Mouse (Mus musculus): Measurements from ENCODE around the gene Anks1.
"Not testable (repeated sequence)": the region's sequence is repeated elsewhere in the genome, so short reads cannot be mapped to it uniquely, and the experiment has no call there.

GRCm38 (mm10) chr17:27963120-27963519 is 54.0 kb downstream of the Anks1 start:
- not testable (repeated sequence) for TF ChIP-seq CTCF (IDR thresholded peaks at IDR 0.05; ENCODE audit: low read depth); EP300 (optimal IDR thresholded peaks at IDR 0.05)
